Mouse (Mus musculus) testis, adult 2 months (tissue): Measurements from ENCODE around the gene Pdzrn3. TPM values are rescaled to one million over a fixed set of nuclear protein-coding genes. Genes with fewer than 3 reads are reported as not detected.

Source experiments
- H3K27ac ChIP-seq: fragments of 200-500 bp; 2 replicates; pipeline ENCODE4 v1.5.1; 2012; ENCODE audit warnings: low read depth, low read length; ENCODE audit not compliant: control insufficient read depth, insufficient read depth
- H3K27me3 ChIP-seq: fragments of 200-500 bp; 2 replicates; pipeline ENCODE4 v1.6.1; 2012; ENCODE audit warnings: mild to moderate bottlenecking, low read length, moderate library complexity; ENCODE audit not compliant: control insufficient read depth, insufficient read depth
- H3K36me3 ChIP-seq: fragments of 200-500 bp; 2 replicates; pipeline ENCODE4 v1.6.1; 2012; ENCODE audit warnings: mild to moderate bottlenecking, low read length; ENCODE audit not compliant: control insufficient read depth, insufficient read depth
- H3K4me1 ChIP-seq: fragments of 200-500 bp; 2 replicates; pipeline ENCODE4 v1.6.1; 2012; ENCODE audit warnings: low read length; ENCODE audit not compliant: control insufficient read depth, insufficient read depth
- H3K4me3 ChIP-seq: fragments of 200-500 bp; 2 replicates; pipeline ENCODE4 v1.5.1; 2012; ENCODE audit warnings: low read depth, mild to moderate bottlenecking, low read length, moderate library complexity, mixed read lengths; ENCODE audit not compliant: control insufficient read depth
- CTCF ChIP-seq: fragments of 200-500 bp; IDR thresholded peaks from 2 replicates; pipeline ENCODE4 v1.5.1; 2012; ENCODE audit warnings: low read depth, mild to moderate bottlenecking, inconsistent platforms, low read length, moderate library complexity; ENCODE audit not compliant: control insufficient read depth, insufficient read depth, insufficient replicate concordance
- POLR2A ChIP-seq: fragments of 200-500 bp; IDR thresholded peaks from 2 replicates; pipeline ENCODE4 v1.6.1; 2012; ENCODE audit warnings: low read depth, mild to moderate bottlenecking, inconsistent platforms, low read length, moderate library complexity; ENCODE audit not compliant: control insufficient read depth
- polyA plus RNA-seq: library from polyadenylated mRNA; depleted of rRNA; stranded (reverse); fragments of >200 nt; gene quantifications from 2 replicates; pipeline ENCODE4 v1.2.3, GENCODE M21; 2012

The Pdzrn3 gene
- polyA plus RNA-seq, 1 experiment = 1.2 TPM

DNA sequence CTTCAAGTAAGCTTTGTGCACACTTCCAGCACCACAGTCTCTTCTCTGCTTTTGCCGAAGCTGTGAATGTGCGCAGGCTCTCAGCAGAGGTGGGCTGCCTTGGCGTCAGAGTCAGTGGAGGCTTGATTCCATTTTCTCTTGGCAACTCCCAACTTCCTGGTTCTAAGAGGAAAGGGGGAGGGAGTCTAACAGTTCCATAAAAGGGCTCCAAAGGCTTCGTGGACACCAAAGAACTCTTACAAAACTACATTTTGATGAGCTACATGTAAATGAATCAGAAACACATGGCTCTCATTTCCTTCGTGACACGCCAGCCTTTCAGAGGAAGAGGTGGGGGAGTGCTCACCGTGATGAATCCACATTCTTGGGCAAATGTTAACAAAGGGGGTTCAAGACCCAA, 70.9 kb downstream of the Pdzrn3 start:
- Histone ChIP-seq H3K4me3 (no peak overlapping the region), H3K27ac (no peak overlapping the region), H3K27me3 (no peaks in the 10 kb centered on the region), H3K36me3 (no peaks in the 10 kb centered on the region), H3K4me1 (no peaks in the 10 kb centered on the region)
- TF ChIP-seq CTCF (no peak), POLR2A (no peak)

DNA sequence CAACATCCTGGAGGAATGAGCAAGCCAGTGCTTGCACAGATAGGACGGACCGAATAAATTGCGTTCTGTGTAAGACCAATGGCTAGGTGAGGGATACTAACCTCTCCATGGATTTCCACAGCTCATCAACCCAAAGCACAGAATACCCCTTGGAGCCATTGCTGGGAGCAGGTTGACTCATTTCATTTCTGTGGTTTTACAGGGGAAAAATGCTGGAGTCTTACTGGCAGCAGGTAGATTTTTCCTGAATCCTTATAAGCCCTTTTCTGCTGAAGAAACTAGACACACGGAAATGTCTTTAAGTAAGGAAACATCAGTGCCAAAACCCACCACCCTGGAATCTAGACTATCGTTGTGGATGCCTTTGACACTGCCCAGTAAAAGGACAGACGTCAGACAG, 72.2 kb downstream of the Pdzrn3 start:
- H3K27me3 ChIP-seq = no peaks in the 10 kb centered on the region
- TF ChIP-seq CTCF (no peak), POLR2A (no peak)

DNA sequence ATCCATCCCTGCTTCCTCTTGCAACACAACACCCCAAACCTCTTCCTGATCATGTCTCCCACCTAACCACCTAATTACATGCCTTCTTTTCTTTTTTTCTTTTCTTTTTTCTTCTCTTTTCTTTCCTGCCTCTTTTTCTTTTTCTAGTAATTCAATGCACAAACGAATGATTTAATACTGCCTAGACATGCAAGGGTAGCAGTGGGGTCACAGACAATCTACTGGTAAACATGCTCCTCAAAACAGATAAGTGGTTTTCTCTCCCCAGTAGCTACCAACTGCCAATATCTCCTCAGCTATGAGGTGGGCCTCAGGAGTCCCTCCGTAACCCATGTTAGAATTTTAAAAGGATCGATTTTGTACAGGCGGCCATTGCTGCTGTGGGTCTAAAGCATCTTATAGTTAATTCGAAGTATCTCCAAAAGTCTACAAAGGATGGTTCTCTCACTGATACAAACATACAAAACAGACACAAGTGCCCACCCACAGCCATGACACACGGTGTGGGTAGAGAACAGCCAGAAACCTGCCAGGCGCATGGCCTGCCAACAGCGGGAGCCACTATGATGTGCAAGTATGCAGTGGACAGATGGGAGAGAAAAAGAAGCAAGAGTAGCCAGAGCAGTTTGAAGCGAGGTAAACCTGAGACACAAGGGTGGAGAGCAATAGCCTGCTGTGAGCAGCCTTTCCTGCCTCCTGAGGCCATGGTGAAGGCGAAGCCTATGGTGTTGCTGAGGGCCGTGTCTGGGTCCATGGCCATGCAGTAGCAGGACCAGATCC, 73.5 kb downstream of the Pdzrn3 start:
- H3K27ac ChIP-seq = no peak overlapping the region
- no peaks in the 10 kb centered on the region for H3K27me3 ChIP-seq
- H3K36me3 ChIP-seq = no peaks in the 10 kb centered on the region
- H3K4me3 ChIP-seq = no peak overlapping the region
- no peak for TF ChIP-seq CTCF
- TF ChIP-seq POLR2A = no peak
- H3K4me1 ChIP-seq = no peaks in the 10 kb centered on the region

More for the DNA sequence above, 72.2 kb downstream of the Pdzrn3 start:
- no peak overlapping the region for H3K27ac ChIP-seq
- H3K4me3 ChIP-seq = no peak overlapping the region
- no peaks in the 10 kb centered on the region for H3K4me1 ChIP-seq
- no peaks in the 10 kb centered on the region for H3K36me3 ChIP-seq

DNA sequence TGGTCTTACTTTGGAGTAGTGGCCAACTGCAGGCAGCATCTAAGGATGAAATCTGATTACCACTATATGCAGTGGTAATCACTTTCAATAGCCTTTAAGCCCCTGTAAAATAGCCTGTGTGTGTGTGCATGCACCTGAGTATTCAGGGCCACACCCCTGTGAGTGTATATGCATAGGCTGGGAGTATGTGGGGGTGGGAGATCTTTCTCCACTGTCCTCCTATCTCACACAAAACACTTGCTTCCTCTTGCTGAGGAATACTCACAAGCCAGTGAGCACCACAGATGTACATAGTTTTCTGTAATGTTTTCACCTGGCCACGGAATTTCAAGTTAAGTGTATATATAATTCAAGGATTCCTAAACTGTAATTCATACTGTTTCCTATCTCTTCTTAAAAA, 74.2 kb downstream of the Pdzrn3 start:
- Histone ChIP-seq H3K27ac (no peak overlapping the region), H3K4me3 (no peak overlapping the region), H3K36me3 (no peaks in the 10 kb centered on the region), H3K27me3 (no peaks in the 10 kb centered on the region), H3K4me1 (no peaks in the 10 kb centered on the region)
- no peak for TF ChIP-seq CTCF
- TF ChIP-seq POLR2A = no peak

DNA sequence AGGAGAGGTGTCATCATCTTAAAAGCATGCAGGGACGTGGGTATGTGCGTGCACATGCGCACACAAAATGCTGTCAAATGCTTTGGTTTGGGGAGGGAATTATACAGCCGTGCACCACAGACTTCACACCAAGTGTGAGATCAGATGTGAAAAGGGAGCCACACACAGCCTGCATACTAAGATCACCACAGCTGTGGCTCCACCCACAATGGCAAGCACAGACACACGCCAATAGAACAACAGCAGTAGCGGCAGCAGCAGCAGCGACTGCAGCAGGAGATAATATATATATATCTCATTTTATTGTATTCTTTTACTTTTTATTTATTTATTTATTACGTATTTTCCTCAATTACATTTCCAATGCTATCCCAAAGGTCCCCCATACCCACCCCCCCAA, 76.5 kb downstream of the Pdzrn3 start:
- no peaks in the 10 kb centered on the region for H3K27me3 ChIP-seq
- TF ChIP-seq CTCF (no peak), POLR2A (no peak)
- no peaks in the 10 kb centered on the region for H3K36me3 ChIP-seq
- H3K4me1 ChIP-seq = no peaks in the 10 kb centered on the region
- no peak overlapping the region for H3K4me3 ChIP-seq
- no peak overlapping the region for H3K27ac ChIP-seq

DNA sequence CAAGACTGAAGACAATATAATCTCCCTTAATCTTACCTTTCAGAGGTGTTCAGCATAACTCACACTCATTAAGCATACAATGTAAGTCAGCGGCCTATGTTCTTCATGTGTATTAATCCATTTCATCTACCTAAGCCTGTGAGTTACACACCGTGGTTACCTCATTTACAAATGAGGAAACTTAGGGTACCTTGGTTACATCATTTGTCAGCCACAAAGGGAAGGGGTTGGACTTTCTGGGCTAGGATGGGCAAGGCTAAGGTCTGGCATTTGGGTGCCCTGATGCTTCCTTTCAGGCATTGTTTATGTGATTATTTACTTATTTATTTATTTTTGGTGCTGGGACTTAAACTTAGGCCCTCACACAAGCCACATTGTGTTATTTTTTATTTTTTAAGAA, 78.3 kb downstream of the Pdzrn3 start:
- Histone ChIP-seq H3K27ac (no peak overlapping the region), H3K36me3 (no peaks in the 10 kb centered on the region), H3K4me3 (no peak overlapping the region), H3K27me3 (no peaks in the 10 kb centered on the region), H3K4me1 (no peaks in the 10 kb centered on the region)
- TF ChIP-seq CTCF (no peak), POLR2A (no peak)

DNA sequence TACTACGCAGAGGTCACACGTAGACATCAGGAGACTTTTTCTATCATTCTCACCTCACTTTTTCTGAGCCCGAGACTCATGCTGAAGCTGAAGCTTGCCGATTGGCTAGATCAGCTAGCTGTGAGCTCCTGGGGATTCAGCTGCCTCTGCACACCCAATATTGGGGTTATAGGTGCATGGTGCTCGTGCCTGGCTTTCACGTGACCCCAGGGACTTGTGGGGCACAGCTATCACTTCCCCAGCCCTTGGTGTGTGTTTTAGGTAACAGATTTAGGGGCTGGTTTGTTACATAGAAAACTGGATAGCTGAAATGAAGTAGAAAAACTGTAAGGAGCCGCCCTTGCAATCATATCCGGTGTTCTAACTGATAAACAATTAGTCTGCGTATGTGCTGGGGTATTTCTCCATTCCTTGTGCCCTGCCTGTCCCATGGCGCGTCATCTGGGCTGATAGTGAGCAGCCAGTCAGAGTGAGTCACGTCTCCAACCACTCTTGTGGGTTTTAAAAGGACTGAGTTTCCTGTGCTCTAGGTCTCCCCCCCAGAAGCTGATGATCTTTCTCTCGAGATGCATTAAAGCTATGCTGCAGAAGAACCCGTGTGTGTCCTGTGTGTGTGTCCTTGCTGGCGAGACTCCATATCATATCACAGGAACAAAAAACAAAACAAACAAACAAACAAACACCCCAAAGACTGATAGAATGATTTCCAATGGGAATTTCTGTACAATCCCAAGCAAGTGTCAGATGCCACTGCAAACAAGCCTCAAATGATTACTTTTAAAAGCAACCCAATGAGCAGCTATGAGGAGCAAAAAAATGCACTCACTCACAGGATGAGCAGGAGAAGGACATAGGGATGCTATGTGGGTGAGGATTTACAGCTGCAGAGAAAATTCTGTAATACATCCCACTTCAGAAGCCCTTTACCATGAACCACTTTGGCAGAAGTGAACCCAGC, 79.9 kb downstream of the Pdzrn3 start:
- H3K4me1 ChIP-seq = no peaks in the 10 kb centered on the region
- no peaks in the 10 kb centered on the region for H3K36me3 ChIP-seq
- H3K4me3 ChIP-seq = no peak overlapping the region
- TF ChIP-seq POLR2A (no peak), CTCF (no peak)
- H3K27me3 ChIP-seq = no peaks in the 10 kb centered on the region
- no peak overlapping the region for H3K27ac ChIP-seq
